Mouse (Mus musculus) lung, postnatal 10 days (tissue): ENCODE data around the gene Ripor2.

Experiments
- DNase-seq: peaks from one replicate; pipeline ENCODE4 v3.0.0; 2021

The Ripor2 gene

GRCm38 (mm10) chr13:24584841-24585240, 2.9 kb downstream of the Ripor2 start:
- DNase-seq: no peak

DNA sequence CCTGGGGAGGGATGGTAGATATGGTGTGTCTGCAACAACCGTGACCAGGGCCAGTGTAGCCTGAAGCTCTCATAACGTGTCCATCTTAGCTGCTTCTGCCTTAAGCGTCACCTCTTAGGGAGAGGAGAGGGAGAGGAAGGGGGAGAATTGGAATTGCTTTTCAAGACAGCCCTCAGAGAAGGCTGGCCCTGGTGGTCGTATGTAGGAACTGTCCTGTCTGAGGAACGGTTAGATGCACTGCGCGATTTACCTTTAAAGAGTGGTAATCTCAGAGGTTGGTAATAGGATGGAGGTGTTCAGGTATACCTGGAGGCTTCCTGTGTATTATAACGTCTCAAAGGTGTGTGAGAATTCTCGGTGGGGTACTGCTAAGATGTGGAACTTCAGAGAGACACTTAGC, 3.4 kb downstream of the Ripor2 start:
- no peak for DNase-seq

- DNase-seq: no peak
Measured at GRCm38 (mm10) chr13:24587192-24587895, 5.4 kb downstream of the Ripor2 start.

GRCm38 (mm10) chr13:24588603-24589002, 6.6 kb downstream of the Ripor2 start:
- DNase-seq: no peak

- DNase-seq: no peak
Measured at GRCm38 (mm10) chr13:24591737-24592136, 9.7 kb downstream of the Ripor2 start.

DNA sequence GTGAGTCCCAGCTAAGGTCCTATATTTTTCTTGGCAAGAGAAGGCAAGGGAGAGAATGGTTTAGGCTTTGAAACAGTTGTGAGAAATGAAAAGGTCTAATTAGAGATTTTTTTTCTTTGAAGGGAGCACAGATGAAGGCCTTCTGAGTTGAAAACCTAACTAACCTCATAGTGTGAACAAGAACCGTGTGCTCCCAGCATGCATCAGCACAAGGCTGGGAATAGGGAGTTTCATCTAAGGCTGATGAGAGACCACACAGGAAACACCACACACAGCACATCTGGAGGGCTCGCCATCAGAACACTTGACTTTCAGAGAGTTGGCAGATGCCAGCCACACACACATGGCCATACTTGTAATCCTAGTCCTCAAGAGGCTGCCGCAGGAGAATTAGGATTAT, 12.3 kb downstream of the Ripor2 start:
- DNase-seq: no peak

DNA sequence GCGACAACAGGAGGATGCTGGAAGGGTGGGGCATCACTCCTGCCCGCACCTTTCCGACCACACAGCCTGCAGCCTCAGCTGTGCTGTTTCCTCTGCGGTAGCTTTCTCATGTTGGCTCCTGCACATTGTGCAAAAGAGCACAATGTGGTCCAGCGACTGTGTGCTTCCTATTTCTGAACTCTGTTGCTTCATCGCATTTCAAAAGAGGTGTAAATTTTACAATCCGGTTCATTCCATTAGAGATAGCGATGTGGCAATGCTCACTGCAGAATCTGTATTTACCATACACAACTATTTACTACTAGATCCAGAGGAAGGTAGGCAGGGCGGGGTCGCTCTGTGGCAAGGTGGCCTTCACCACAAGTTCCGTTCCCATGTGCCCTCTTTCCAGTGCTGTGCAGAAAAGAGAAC, 17.6 kb downstream of the Ripor2 start:
- peak; percentile 28 for DNase-seq

GRCm38 (mm10) chr13:24602978-24603377, 21.0 kb downstream of the Ripor2 start:
- peak; percentile 68 for DNase-seq

GRCm38 (mm10) chr13:24603591-24604009, 21.6 kb downstream of the Ripor2 start:
- DNase-seq: peak; percentile 83

DNA sequence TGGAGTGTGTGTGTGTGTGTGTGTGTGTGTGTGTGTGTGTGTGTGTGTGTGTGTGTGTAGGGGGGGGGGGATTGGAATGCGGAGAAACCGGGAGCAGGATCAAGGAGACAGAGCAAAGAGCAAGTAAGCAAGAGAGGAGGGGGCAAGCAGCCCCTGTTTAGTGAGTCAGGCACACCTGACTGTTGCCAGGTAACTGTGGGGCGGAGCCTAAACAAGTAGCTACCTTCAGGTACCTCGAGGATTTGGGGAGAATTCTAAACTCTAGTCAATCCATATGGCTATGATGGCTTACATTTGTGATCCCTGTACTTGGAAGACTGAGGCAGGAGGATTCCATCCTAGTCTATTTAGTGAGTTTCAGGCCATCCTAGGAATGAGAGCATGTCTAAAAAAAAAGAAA, 22.1 kb downstream of the Ripor2 start:
- no peak for DNase-seq

GRCm38 (mm10) chr13:24604761-24605591, 23.0 kb downstream of the Ripor2 start:
- DNase-seq: peak; percentile 51

- no peak for DNase-seq
Measured at GRCm38 (mm10) chr13:24605755-24606154, 23.8 kb downstream of the Ripor2 start.

DNA sequence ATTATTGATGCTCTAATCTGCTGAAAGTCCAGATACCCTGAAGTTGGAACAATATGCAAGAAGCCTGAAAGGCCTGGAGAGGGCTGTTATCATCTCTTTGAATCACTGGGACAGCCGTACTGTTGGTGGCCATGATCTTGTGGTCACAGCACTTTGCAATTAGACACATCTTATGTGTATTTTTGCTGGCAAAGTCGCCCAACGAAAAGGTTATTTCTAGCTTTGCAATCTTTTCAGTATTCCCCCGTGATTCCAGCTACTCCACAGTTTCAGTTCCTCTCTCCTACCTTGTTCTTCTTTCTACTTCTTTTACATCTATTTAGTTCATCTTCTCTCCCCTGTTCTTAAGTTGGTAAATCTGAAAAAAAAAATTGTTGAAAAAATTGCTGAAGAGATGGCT, 26.0 kb downstream of the Ripor2 start:
- DNase-seq: no peak

- DNase-seq: no peak
Measured at GRCm38 (mm10) chr13:24608709-24609108, 26.7 kb downstream of the Ripor2 start.

GRCm38 (mm10) chr13:24610883-24611282, 28.9 kb downstream of the Ripor2 start:
- no peak for DNase-seq

GRCm38 (mm10) chr13:24613031-24613430, 31.0 kb downstream of the Ripor2 start:
- DNase-seq: no peak

GRCm38 (mm10) chr13:24613433-24613832, 31.4 kb downstream of the Ripor2 start:
- DNase-seq: no peak

DNA sequence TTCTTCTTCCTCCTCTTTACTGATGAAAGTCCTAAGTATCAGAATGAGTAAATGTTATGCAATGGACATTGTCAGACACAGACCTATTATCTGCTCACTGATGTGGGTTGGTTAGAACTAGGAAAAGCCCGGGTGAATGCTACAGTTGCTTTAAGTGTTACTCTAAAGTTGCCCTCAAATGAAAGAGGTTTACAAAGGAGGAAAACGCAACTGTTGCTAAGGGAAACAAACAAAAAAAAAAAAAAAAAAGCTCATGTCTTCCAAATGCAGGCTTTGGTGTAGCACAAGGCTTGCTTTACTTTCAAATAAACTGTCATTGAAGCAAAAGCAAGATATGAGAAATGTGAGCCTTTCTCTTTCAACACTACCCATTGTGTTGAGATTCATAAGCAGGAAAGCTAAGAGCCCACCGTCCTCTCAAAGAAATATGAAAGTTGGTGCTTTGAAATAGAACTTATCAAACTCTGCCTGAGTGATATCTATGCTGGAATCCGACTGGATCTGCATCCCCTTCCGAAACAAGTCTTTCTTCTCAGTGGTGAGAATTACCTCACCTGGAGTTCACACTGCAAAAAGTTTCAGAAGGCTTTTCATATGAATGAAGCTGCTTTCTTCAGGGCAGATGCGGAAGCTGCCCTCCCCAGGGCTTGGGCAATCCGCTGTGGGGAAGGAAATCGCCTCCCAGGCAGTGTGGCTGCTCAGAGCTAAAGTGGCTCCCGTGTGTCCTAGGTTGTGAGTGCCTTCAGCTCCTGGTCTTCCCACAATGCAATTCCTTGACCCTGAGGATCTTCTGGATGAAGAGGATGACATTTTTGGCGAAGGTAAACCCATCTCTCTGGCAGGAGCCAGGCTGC, 32.2 kb downstream of the Ripor2 start:
- no peak for DNase-seq

- DNase-seq: peak; percentile 50
Measured at GRCm38 (mm10) chr13:24615921-24616565, 34.1 kb downstream of the Ripor2 start.

DNA sequence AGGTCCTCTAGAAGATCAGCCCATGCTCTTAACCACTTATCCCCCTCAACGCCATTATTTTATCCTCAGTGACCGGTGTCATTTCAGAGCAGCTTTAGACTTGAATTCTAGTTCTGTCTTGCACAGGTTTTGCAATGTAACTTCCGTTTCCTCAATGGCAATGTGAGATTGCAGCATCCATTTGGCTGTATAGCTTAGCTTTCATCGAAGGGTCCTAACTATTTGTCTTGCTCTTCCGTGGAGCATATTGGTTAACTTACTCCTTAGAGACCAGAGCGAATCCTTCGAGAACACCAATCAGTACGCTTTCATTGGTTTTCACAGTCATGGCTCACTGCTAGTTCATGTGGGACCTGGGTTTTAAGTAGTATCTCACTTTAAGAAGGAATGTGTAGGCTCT, 34.7 kb downstream of the Ripor2 start:
- DNase-seq: no peak

GRCm38 (mm10) chr13:24617076-24617798, 35.2 kb downstream of the Ripor2 start:
- no peak for DNase-seq

DNA sequence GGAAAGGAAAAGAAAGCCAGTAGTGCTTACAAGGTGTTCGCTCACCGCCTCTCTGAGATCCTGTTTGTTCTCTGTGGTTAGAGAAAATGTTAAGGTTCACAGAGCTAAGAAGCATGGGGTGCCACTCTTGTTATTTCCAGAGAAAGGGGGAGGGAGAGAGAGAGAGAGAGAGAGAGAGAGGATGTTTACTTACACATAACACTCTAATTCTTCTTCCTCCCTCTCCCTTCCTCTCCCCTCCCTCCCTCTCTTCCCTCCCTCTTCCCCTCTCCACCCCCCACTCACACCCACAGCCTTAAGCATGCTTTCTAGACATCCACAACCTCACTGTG, 35.8 kb downstream of the Ripor2 start:
- DNase-seq: no peak
